Mouse (Mus musculus) liver, embryonic 12.5 days (tissue): ENCODE measurements around the gene Pitpnm2. TPM values are rescaled to one million over a fixed set of nuclear protein-coding genes. Genes with fewer than 3 reads are reported as not detected.

ENCODE experiments used
- ATAC-seq: fragments of 200-750 bp; cut with Nextera tagmentation; 2 replicates; pipeline ENCODE4 v1.8.0; 2017; ENCODE audit warnings: moderate number of reproducible peaks, mild to moderate bottlenecking, moderate library complexity
- H3K27ac ChIP-seq: fragments of 300-500 bp; sonication (generic); 2 replicates; pipeline ENCODE4 v1.5.1; 2016; ENCODE audit warnings: mild to moderate bottlenecking
- H3K27me3 ChIP-seq: fragments of 300-500 bp; sonication (generic); replicated peaks from 2 replicates; pipeline ENCODE4 v1.6.1; 2016; ENCODE audit warnings: mild to moderate bottlenecking, moderate library complexity
- H3K36me3 ChIP-seq: fragments of 300-500 bp; sonication (generic); 2 replicates; pipeline ENCODE4 v1.6.1; 2016; ENCODE audit warnings: mild to moderate bottlenecking, moderate library complexity
- H3K4me1 ChIP-seq: fragments of 300-500 bp; sonication (generic); 2 replicates; pipeline ENCODE4 v1.6.1; 2016
- H3K4me2 ChIP-seq: fragments of 300-500 bp; sonication (generic); 2 replicates; pipeline ENCODE4 v1.6.1; 2016; ENCODE audit warnings: mild to moderate bottlenecking, moderate library complexity
- H3K4me3 ChIP-seq: fragments of 300-500 bp; sonication (generic); 2 replicates; pipeline ENCODE4 v1.5.1; 2016; ENCODE audit warnings: mild to moderate bottlenecking, moderate library complexity
- H3K9ac ChIP-seq: fragments of 300-500 bp; sonication (generic); 2 replicates; pipeline ENCODE4 v1.6.1; 2016; ENCODE audit warnings: mild to moderate bottlenecking, moderate library complexity
- H3K9me3 ChIP-seq: fragments of 300-500 bp; sonication (generic); replicated peaks from 2 replicates; pipeline ENCODE4 v1.6.1; 2016; ENCODE audit warnings: mild to moderate bottlenecking, moderate library complexity
- WGBS: fragments of 180-500 bp; shearing (Covaris S2); methylation state at CpG from one replicate; pipeline ENCODE4 v1.1.7; 2016; ENCODE audit not compliant: insufficient replicate concordance; 5-methylcytosine and 5-hydroxymethylcytosine counted together
- polyA plus RNA-seq: library from polyadenylated mRNA; unstranded; fragments of >200 nt; fragmentation: Nextera tagmentation; extraction: Ambion mirVana; gene quantifications from 2 replicates; pipeline ENCODE4 v1.2.1, GENCODE M21; 2016

The Pitpnm2 gene
- polyA plus RNA-seq, 1 experiment from 2014 or later: 2.5 TPM

DNA sequence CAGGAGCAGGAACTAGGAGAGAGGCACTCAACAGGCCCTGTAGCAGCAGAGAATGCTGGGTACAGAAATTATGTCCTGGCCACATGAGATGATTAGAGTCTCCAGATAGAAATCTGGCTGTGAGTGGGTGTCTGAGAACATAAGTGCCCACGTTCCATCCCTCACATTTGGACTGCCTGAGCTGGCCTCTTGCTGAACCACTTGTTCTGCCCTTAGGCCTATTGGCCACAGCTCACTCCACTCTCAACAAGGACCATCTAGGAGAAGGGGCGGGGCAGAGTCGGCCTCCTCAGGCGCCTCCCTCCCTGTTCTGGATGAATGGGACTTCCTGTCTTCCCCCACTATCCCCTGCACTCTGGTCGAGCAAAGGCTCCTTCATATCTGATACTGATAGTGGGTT, 100.5 kb downstream of the Pitpnm2 start:
- Histone ChIP-seq H3K4me3 (no peak overlapping the region), H3K27ac (no peak overlapping the region), H3K36me3 (peaks cover 24% of the 10 kb centered on the region), H3K4me2 (no peak overlapping the region), H3K27me3 (no peaks in the 10 kb centered on the region), H3K4me1 (no peaks in the 10 kb centered on the region), H3K9me3 (no peaks in the 10 kb centered on the region), H3K9ac (no peak overlapping the region)
- ATAC-seq: no peak
- 35% methylated on average over 5 of the region's 5 CpGs for whole genome bisulfite sequencing

DNA sequence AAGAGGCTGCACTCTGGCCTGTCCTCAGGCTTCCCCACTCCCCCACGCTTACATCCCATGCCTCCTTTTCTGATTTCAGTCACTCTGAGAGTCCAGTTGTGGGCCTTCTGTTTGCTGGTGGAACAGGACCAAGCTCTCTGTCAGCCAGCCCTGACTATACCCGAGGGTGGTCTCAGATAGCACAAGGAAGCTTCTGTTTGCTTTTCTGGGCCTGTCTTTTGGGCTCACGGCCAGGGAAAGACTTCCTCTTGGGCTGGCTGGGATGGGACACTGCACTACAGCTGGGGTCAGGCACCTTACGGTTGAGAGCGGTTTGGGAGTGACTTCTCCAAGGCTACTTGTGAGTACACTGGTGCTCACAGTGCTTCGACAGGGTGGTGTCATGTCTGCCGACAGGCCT, 111.5 kb downstream of the Pitpnm2 start:
- H3K27ac ChIP-seq: no peak overlapping the region
- H3K4me2 ChIP-seq: no peak overlapping the region
- peaks cover 75% of the 10 kb centered on the region for H3K36me3 ChIP-seq
- 74% methylated on average over 7 of the region's 7 CpGs for WGBS
- no peaks in the 10 kb centered on the region for H3K9me3 ChIP-seq
- no peaks in the 10 kb centered on the region for H3K27me3 ChIP-seq
- no peak overlapping the region for H3K4me3 ChIP-seq
- ATAC-seq: no peak
- peaks cover 7% of the 10 kb centered on the region; the same call in 1 of the 2 replicates for H3K4me1 ChIP-seq
- H3K9ac ChIP-seq: no peak overlapping the region

DNA sequence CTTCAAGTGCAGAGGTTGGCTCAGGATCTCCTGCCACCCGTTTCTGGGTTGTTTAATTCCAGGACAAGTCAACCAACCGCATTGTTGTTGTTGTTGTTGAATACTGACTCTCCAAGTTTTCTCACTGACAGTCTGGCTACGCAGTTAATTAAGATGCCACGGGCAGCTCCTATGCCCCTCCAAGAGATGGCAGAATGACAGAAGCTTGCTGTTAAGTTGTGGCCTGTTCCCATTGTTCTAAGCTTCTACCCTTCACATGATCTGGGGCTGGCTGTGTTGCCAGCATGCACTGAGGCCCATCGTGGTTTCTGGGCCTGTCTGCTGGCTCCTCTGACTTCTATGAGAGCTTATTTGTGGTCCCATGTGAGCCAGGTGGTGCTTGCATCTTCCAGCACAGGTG, 115.3 kb downstream of the Pitpnm2 start:
- Histone ChIP-seq H3K4me3 (no peak overlapping the region), H3K36me3 (peaks cover 79% of the 10 kb centered on the region), H3K27me3 (no peaks in the 10 kb centered on the region), H3K9ac (no peak overlapping the region), H3K4me1 (peaks cover 7% of the 10 kb centered on the region; the same call in 1 of the 2 replicates), H3K4me2 (no peak overlapping the region), H3K9me3 (no peaks in the 10 kb centered on the region), H3K27ac (no peak overlapping the region)
- 84% methylated on average over 5 of the region's 5 CpGs for WGBS
- ATAC-seq: no peak

DNA sequence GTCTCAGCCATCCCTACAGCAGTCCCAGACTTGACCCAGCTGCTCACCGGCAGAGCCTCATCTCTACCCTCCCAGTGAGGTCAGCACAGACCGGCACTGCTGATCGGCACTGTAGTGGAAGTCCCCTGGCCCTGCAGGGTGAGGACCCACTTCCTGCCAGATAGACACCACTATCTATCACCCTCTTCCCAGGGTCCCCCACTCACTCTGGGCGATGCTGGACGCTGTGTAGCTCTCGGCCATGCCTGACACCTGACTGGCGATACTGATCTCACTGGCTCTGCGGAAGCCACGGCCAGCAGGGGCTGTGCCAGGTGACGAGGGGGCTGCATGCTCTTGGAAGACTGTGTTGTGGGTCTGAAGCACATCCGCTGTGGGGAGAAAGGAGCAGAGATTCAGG, 124.5 kb downstream of the Pitpnm2 start:
- H3K36me3 ChIP-seq: peaks cover 88% of the 10 kb centered on the region
- no peak for ATAC-seq
- WGBS: 68% methylated on average over 11 of the region's 11 CpGs
- H3K4me3 ChIP-seq: no peak overlapping the region
- no peaks in the 10 kb centered on the region for H3K27me3 ChIP-seq
- no peak overlapping the region for H3K9ac ChIP-seq
- no peaks in the 10 kb centered on the region for H3K9me3 ChIP-seq
- H3K4me2 ChIP-seq: no peak overlapping the region
- H3K4me1 ChIP-seq: 0 out of 2 replicates have a peak, but pooled peaks cover 2% of the 10 kb centered on the region
- no peak overlapping the region for H3K27ac ChIP-seq

DNA sequence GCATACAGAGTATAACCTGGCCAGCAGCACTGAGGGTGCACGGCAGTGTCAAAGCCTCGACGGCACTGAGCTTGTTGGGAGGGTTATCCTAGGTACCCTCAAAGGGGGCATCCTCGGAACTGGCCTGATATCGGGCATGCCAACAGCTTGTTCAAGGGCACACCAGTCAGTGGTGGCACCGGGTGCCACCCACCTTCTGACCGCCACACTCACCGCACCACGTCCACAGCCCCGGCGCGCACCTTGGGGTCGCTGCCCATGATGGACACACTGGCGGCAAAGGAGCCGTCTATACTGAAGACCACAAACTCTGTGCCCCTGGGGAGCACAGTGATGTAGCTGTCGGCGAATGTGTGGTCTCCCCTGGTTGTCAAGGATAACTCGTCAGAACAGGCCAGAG, 127.2 kb downstream of the Pitpnm2 start:
- H3K4me2 ChIP-seq: no peak overlapping the region
- H3K27ac ChIP-seq: no peak overlapping the region
- H3K9ac ChIP-seq: no peak overlapping the region
- no peak for ATAC-seq
- peaks cover 88% of the 10 kb centered on the region for H3K36me3 ChIP-seq
- H3K27me3 ChIP-seq: no peaks in the 10 kb centered on the region
- peaks cover 28% of the 10 kb centered on the region for H3K4me1 ChIP-seq
- H3K9me3 ChIP-seq: no peaks in the 10 kb centered on the region
- 88% methylated on average over 18 of the region's 18 CpGs for WGBS
- no peak overlapping the region for H3K4me3 ChIP-seq

DNA sequence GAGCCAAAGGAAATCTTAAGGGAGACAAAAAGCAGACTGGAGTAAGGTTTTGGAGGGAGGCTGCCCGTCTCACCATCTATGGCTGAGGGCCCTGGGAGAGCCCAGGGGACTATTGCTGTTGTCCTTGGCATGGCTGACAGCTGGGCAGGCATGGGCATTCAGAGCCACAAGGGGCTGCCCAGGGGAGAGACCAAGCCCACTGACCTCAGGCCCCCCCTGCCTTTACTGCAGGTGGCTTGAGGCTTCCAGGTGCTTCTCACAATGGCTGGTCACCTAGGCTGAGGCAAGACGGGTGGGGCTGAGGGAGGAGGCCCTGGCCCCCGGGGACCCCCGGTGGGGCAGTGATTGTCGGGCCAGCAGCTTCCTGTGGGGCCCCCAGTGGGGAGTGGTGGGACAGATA, 130.4 kb downstream of the Pitpnm2 start:
- 49% methylated on average over 5 of the region's 5 CpGs for WGBS
- Histone ChIP-seq H3K4me2 (no peak overlapping the region), H3K9me3 (no peaks in the 10 kb centered on the region), H3K36me3 (peaks cover 78% of the 10 kb centered on the region), H3K27me3 (no peaks in the 10 kb centered on the region), H3K9ac (no peak overlapping the region), H3K27ac (no peak overlapping the region), H3K4me3 (no peak overlapping the region), H3K4me1 (peaks cover 55% of the 10 kb centered on the region)
- ATAC-seq: no peak

DNA sequence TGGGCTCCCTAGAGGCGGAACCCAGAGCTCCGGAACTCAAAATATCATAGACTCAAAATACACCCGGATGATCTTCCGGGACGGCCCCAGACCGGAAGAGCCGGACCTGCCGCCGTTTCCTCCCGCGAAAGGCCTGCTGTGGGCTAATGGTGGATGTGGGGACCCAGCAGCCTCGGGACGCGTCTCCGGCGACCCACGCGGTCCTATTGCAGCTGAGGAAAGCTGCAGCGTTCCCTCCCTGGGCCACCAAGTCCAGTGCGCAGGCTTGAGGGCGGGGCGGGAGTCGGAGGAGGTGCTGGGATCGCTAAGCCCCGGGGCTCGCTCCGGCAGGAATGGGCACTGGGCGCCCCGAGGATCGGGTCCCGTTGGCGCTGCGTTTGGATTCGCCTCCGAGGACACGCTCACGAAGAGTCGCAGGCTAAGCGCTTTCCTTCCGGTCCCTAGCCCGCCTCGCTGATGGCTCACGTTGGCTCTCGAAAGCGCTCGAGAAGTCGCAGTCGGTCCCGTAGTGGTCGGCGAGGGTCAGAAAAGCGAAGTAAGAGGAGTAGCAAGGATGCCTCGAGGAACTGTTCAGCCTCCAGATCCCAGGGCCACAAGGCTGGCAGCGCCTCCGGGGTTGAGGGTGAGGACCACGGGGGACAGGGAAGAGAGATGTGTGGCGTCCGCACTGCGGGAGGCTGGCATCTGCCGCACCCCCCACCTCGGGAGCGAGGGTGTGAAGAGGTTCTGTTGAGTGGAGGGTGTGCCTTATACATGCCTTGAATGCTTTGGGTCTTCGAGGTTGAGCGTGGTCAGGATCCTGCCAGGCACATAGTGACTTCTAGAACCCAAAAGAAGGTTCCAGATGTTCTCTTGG, 133.3 kb downstream of the Pitpnm2 start, which contains the start of gene Arl6ip4:
Gene Arl6ip4, plus strand, starts transcription at position 100 of the 856 bp plus-strand sequence.
- H3K9ac ChIP-seq: peak within 1 kb of the TSS; percentile 95
- peak within 1 kb of the TSS; percentile 91 for H3K4me2 ChIP-seq
- peak within 1 kb of the TSS; percentile 78 for H3K27ac ChIP-seq
- H3K4me1 ChIP-seq: peaks cover 76% of the 10 kb centered on the region
- H3K27me3 ChIP-seq: no peaks in the 10 kb centered on the region
- no peak for ATAC-seq
- peak within 1 kb of the TSS; percentile 88 for H3K4me3 ChIP-seq
- H3K9me3 ChIP-seq: no peaks in the 10 kb centered on the region
- 1% methylated on average over 64 of the region's 64 CpGs for WGBS
- H3K36me3 ChIP-seq: peaks cover 55% of the 10 kb centered on the region

DNA sequence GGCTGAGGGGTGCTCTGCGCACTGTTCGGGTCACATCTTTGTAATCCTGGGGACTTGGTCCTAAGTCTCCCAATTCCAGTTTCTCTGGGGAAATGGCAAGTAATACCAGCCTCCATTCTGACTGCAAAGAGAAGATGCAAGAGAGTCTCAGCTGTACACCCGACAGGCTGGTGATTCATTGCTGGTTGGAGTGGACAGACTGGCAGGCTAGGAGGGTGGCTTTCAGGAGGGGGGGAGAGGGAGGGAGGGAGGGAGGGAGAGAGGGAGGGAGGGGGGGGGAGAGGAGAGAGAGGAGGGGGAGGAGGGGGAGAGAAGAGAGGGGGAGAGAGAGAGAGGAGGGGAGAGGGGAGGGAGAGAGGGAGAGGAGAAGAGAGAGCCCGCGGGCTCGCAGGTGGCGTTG, 134.0 kb downstream of the Pitpnm2 start:
- Histone ChIP-seq H3K27ac (peak overlapping the region; percentile 78), H3K36me3 (peaks cover 48% of the 10 kb centered on the region), H3K4me1 (peaks cover 80% of the 10 kb centered on the region), H3K27me3 (no peaks in the 10 kb centered on the region), H3K9me3 (no peaks in the 10 kb centered on the region), H3K9ac (peak overlapping the region; percentile 95), H3K4me2 (peak overlapping the region; percentile 91), H3K4me3 (peak overlapping the region; percentile 88)
- ATAC-seq: no peak
- 22% methylated on average over 7 of the region's 7 CpGs for whole genome bisulfite sequencing

DNA sequence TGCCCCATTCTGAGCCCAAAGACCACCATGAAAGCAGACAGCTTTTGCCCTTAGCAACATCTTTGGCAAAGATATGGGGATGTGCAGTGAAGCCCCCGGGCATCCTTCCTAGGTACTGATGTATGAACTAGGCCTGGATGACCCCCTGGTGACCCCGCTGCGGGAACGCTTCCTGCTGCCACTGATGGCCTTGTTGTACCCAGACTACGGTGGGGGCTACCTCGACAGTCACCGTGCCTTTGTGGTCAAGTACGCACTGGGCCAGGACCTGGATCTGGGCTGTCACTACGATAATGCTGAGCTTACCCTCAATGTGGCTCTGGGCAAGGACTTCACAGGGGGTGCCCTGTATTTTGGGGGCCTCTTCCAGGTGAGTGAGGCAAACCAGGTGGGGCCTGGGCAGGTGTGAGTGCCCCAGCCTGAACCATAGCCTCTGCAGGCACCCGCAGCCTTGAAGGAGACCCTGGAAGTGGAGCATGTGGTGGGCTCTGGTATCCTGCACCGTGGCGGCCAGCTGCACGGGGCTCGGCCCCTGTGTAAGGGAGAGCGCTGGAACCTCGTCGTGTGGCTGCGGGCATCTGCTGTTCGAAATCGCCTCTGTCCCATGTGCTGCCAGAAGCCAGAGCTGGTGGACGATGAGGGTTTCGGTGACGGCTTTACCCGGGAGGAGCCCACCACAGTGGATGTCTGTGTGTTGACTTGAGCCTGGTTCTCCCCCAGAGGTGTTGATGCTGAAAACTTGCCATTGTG, 135.1 kb downstream of the Pitpnm2 start:
- no peak for ATAC-seq
- 0 out of 2 replicates have a peak overlapping the region, but pooled peaks have one; percentile 91 for H3K4me2 ChIP-seq
- no peak overlapping the region for H3K9ac ChIP-seq
- H3K4me1 ChIP-seq: peaks cover 72% of the 10 kb centered on the region
- H3K27me3 ChIP-seq: no peaks in the 10 kb centered on the region
- peaks cover 37% of the 10 kb centered on the region for H3K36me3 ChIP-seq
- H3K4me3 ChIP-seq: no peak overlapping the region
- peak overlapping the region; percentile 78 for H3K27ac ChIP-seq
- H3K9me3 ChIP-seq: no peaks in the 10 kb centered on the region
- WGBS: 85% methylated on average over 24 of the region's 24 CpGs

DNA sequence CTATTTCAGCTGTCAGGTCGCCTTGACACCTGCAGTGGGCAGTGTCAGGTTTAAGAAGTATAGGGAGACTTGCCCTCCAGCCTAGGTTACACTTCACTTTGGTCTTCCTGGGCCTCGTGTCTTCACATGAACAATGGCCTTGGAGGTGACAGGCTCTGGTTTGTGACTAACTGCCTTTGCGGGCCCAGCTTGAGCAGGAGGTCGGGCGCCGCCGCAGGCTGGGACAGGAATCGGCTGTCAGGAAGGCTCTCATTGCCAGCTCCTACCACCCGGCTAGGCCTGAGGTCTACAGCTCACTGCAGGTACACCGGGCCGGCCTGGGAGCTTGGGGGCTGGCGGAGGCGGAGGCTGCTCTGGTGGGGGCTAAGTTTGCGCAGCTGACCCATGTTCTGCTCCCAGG, 136.5 kb downstream of the Pitpnm2 start:
- Histone ChIP-seq H3K4me3 (peak overlapping the region; percentile 96), H3K27me3 (no peaks in the 10 kb centered on the region), H3K36me3 (peaks cover 23% of the 10 kb centered on the region), H3K9me3 (no peaks in the 10 kb centered on the region), H3K9ac (peak overlapping the region; percentile 85), H3K4me2 (peak overlapping the region; percentile 96), H3K4me1 (peaks cover 59% of the 10 kb centered on the region), H3K27ac (peak overlapping the region; percentile 90)
- no peak for ATAC-seq
- WGBS: 23% methylated on average over 14 of the region's 14 CpGs

DNA sequence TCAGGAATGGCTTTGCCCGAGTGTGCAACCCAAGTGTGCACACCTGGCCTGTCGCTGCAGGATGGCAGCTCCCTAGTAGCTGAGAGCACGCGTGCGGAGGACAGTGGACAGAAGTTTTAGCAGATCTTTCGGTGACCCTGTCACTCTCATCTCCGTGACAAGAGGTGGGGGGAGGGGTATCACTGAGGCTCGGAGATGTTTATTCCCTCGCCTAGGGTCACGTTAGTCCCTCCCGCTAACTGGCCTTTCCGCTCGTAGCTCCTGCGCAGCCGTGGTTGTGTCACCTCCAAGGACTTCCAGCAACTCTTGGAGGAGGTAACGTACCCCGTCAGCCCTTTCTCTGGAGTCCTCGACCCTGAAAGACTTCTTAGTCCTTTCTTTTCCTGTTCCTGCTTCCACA, 137.0 kb downstream of the Pitpnm2 start:
- H3K4me2 ChIP-seq: peak overlapping the region; percentile 96
- WGBS: 1% methylated on average over 18 of the region's 18 CpGs
- ATAC-seq: peak; percentile 0; the same call in 1 of the 2 replicates
- peaks cover 18% of the 10 kb centered on the region for H3K36me3 ChIP-seq
- H3K9me3 ChIP-seq: no peaks in the 10 kb centered on the region
- peaks cover 54% of the 10 kb centered on the region for H3K4me1 ChIP-seq
- H3K27me3 ChIP-seq: no peaks in the 10 kb centered on the region
- peak overlapping the region; percentile 85 for H3K9ac ChIP-seq
- peak overlapping the region; percentile 90 for H3K27ac ChIP-seq
- H3K4me3 ChIP-seq: peak overlapping the region; percentile 96
